Mouse (Mus musculus): ENCODE measurements around the gene Tmem198.

Tmem198 gene

GRCm38 (mm10) chr1:75490785-75491551 is 11.6 kb downstream of the Tmem198 start:
- no peak for DNase-seq (ENCODE audit: low spot score)

GRCm38 (mm10) chr1:75492579-75493170 is 13.3 kb downstream of the Tmem198 start:
- DNase-seq (ENCODE audit: low spot score), result no peak

- peak; percentile 60 for DNase-seq (ENCODE audit: low spot score)
Observed at GRCm38 (mm10) chr1:75494878-75495548, 15.7 kb downstream of the Tmem198 start.

- DNase-seq (ENCODE audit: low spot score), result no peak
Observed at GRCm38 (mm10) chr1:75498897-75499296, 19.6 kb downstream of the Tmem198 start.

GRCm38 (mm10) chr1:75499441-75499840 is 20.1 kb downstream of the Tmem198 start:
- DNase-seq (ENCODE audit: low spot score), result no peak

- no peak for DNase-seq (ENCODE audit: low spot score)
Observed at GRCm38 (mm10) chr1:75501905-75502304, 22.6 kb downstream of the Tmem198 start.

- no peak for DNase-seq (ENCODE audit: low spot score)
Observed at GRCm38 (mm10) chr1:75502945-75503650, 23.8 kb downstream of the Tmem198 start.

GRCm38 (mm10) chr1:75503651-75503980 is 24.3 kb downstream of the Tmem198 start:
- no peak for DNase-seq (ENCODE audit: low spot score)

GRCm38 (mm10) chr1:75504256-75505045 is 25.1 kb downstream of the Tmem198 start:
- DNase-seq (ENCODE audit: low spot score), result no peak

- DNase-seq (ENCODE audit: low spot score), result peak; percentile 68
Observed at GRCm38 (mm10) chr1:75505159-75505955, 26.0 kb downstream of the Tmem198 start.

- peak; percentile 74 for DNase-seq (ENCODE audit: low spot score)
Observed at GRCm38 (mm10) chr1:75505956-75506831, 26.9 kb downstream of the Tmem198 start, which contains the start of gene Obsl1. Gene Obsl1, minus strand, starts transcription at chr1:75506452.

- DNase-seq (ENCODE audit: low spot score), result no peak
Observed at GRCm38 (mm10) chr1:75507006-75507405, 27.7 kb downstream of the Tmem198 start, which contains the start of gene Inha. Gene Inha, plus strand, starts transcription at chr1:75507077.

GRCm38 (mm10) chr1:75509586-75509985 is 30.3 kb downstream of the Tmem198 start:
- DNase-seq (ENCODE audit: low spot score), result no peak

- no peak for DNase-seq (ENCODE audit: low spot score)
Observed at GRCm38 (mm10) chr1:75510154-75510553, 30.8 kb downstream of the Tmem198 start.

- DNase-seq (ENCODE audit: low spot score), result no peak
Observed at GRCm38 (mm10) chr1:75511437-75512210, 32.3 kb downstream of the Tmem198 start.

- DNase-seq (ENCODE audit: low spot score), result no peak
Observed at GRCm38 (mm10) chr1:75512550-75512949, 33.2 kb downstream of the Tmem198 start.

- DNase-seq (ENCODE audit: low spot score), result no peak
Observed at GRCm38 (mm10) chr1:75516703-75517380, 37.5 kb downstream of the Tmem198 start.

- DNase-seq (ENCODE audit: low spot score), result no peak
Observed at GRCm38 (mm10) chr1:75517984-75518383, 38.7 kb downstream of the Tmem198 start.

All from urinary bladder, postnatal 14 days (tissue).